Mouse (Mus musculus): ENCODE results near the gene Gpsm2.
"Not testable (repeated sequence)": the region's sequence is repeated elsewhere in the genome, so short reads cannot be mapped to it uniquely, and the experiment has no call there.

Gpsm2 gene

GRCm38 (mm10) chr3:108654566-108654965 lies 67.5 kb downstream of the Gpsm2 start:
- no peak for DNase-seq (ENCODE audit: low read depth)

DNA sequence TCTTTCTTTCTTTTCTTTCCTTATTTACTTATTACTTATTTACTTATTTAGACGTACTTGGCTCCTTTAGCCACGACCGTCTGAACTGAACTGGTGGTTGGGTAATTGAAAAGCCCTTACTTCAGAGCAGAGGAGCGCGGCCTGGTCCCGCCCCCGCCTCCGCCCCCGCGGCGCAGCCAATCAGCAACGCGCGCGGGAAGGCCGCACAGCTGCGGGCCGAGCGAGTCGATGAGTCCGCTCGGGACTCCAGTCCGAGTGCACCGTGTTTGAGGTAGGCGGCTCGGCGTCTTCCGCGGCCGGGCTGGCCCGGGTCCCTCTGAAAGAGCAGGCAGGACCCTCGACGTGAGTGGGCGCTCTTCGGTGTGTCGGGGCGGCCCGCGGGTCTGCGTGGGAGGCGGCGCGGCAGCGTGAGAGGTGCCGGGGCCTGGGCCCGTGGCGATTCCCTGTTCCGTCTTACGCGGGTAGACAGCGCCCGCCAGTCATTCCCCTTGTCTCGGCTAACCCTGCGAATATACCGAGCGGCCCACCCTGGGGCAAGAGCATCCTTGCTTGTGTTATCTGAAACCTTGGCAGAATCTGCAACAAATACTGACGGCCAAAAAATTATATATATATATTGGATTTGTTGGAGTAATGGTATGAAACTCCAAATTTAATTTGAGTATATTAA lies 68.3 kb downstream of the Gpsm2 start, which contains the start of gene Clcc1:
TSS of gene Clcc1 (plus strand) at position 204 of the 670 bp plus-strand sequence.
- peak; percentile 81 for DNase-seq (ENCODE audit: low read depth)

DNA sequence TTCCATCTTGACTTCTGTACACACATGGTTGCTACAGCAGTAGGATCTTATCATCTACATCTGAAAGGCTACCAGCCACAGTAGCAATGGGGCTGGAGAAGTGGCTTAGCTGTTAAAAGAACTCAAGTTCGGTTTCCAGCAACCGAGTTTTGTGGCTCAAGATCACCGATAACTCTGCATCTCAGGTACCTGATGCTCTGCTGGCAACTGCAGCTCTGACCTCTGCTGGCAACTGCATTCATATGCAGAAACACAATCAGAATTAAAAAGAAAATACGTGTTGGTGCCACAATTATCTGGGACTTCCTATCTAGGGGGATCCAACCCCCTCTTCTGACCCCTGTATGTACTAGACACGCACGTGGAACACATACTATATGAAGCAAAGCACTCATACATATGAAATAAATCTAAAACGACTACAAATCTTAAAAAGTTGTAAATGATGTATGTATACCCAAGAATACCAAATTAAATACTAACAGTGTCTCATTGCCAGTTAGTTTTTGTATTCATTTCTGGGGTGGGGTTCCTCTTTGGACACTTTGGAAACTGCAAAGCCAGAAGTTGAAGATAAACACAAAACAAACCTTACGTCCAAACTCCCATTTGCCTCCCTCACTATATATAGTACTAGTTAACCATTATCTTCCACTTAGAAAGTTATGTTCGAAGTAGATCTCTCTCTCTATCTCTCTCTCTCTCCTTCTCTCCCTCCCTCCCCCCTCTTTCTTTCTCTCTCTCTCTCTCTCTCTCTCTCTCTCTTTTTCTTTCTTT lies 69.1 kb downstream of the Gpsm2 start:
- no peak for DNase-seq (ENCODE audit: low read depth)

GRCm38 (mm10) chr3:108647681-108648080 lies 74.4 kb downstream of the Gpsm2 start:
- not testable (repeated sequence) for DNase-seq (ENCODE audit: low read depth)

DNA sequence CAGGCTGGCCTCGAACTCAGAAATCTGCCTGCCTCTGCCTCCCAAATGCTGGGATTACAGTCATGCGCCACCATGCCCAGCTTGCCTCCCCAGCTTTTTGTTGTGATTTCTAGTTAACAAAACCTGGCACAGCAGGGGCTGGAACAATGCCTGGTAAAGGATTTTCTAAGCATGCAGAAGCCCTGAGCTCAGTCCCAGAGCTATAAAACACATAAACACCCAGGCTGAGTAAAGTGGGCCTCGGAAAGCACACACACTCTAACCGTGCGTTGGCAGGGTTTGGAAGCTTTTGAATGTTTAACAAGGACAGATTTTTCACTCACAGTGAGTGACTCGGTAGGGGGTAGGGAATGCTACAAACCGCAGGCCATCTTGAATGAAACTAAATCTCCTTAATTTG lies 76.1 kb downstream of the Gpsm2 start:
- no peak for DNase-seq (ENCODE audit: low read depth)

DNA sequence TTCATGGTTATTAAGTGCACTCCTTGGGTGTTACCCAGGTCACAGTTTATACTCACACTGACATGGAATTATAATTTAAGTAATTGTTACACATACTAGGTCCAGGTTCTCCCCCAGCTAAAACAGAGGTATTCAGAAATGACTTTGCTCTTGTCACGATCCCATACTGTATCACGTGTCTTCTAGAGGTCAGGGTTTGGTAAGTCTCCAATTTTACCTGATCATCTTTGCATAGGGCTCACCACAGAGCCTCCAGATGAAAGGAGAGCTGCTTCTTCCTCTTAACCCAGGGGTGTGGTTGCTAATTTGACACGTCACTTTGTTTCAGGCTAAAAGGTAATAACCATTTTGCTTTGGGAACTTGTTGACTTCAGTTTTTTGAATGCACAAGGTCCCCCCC lies 77.3 kb downstream of the Gpsm2 start:
- no peak for DNase-seq (ENCODE audit: low read depth)

GRCm38 (mm10) chr3:108640998-108641397 lies 81.1 kb downstream of the Gpsm2 start:
- no peak for DNase-seq (ENCODE audit: low read depth)

DNA sequence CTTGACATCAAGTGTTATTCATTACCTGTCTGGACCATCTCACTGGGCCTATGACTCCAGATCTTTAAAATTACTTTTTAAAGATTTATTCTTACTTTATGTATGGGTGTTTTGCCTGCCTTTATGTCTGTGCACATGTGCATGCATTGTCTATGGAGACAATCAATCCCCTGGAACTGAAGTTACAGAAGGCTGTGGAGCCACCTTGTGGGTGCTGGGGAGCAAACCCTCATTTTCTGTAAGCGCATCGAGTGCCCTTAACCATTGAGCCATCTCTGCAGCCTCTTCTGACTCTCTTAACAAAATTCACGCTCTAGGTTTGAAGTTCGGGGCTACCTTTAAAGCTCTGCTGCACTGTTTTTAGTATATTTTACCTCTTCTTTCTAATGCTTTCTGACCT lies 82.7 kb downstream of the Gpsm2 start:
- no peak for DNase-seq (ENCODE audit: low read depth)

GRCm38 (mm10) chr3:108634761-108635160 lies 87.3 kb downstream of the Gpsm2 start:
- no peak for DNase-seq (ENCODE audit: low read depth)
